Mouse (Mus musculus) limb, embryonic 11.5 days (tissue): Measurements from ENCODE around the gene Rnf6. TPM values are rescaled to one million over a fixed set of nuclear protein-coding genes. Genes with fewer than 3 reads are reported as not detected.
"Not testable (repeated sequence)": the region's sequence is repeated elsewhere in the genome, so short reads cannot be mapped to it uniquely, and the experiment has no call there.

Experiments
- ATAC-seq: fragments of 200-750 bp; cut with Nextera tagmentation; 2 replicates; pipeline ENCODE4 v1.8.0; 2017; ENCODE audit warnings: low read depth; ENCODE audit not compliant: insufficient number of reproducible peaks, low FRiP score, low TSS enrichment
- DNase-seq: peaks from one replicate; pipeline ENCODE4 v3.0.0-alpha.2; 2015; ENCODE audit warnings: low spot score
- H3K27ac ChIP-seq: fragments of 300-500 bp; sonication (generic); replicated peaks from 2 replicates; pipeline ENCODE4 v1.5.1; 2014; ENCODE audit warnings: low read depth, mild to moderate bottlenecking, low read length
- H3K27me3 ChIP-seq: fragments of 300-500 bp; sonication (generic); 2 replicates; pipeline ENCODE4 v1.6.1; 2014; ENCODE audit warnings: mild to moderate bottlenecking, low read length, mixed read lengths; ENCODE audit not compliant: control insufficient read depth, insufficient read depth
- H3K36me3 ChIP-seq: fragments of 300-500 bp; sonication (generic); 2 replicates; pipeline ENCODE4 v1.6.1; 2014; ENCODE audit warnings: mild to moderate bottlenecking, low read length, moderate library complexity, mixed read lengths; ENCODE audit not compliant: control insufficient read depth, insufficient read depth
- H3K4me1 ChIP-seq: fragments of 300-500 bp; sonication (generic); 2 replicates; pipeline ENCODE4 v1.6.1; 2014; ENCODE audit warnings: low read length, mixed read lengths; ENCODE audit not compliant: control insufficient read depth, insufficient read depth
- H3K4me2 ChIP-seq: fragments of 300-500 bp; sonication (generic); 2 replicates; pipeline ENCODE4 v1.6.1; 2014; ENCODE audit warnings: low read depth, mild to moderate bottlenecking, moderate library complexity; ENCODE audit not compliant: severe bottlenecking
- H3K4me3 ChIP-seq: fragments of 300-500 bp; sonication (generic); 2 replicates; pipeline ENCODE4 v1.5.1; 2014; ENCODE audit warnings: low read depth, low read length
- H3K9ac ChIP-seq: fragments of 300-500 bp; sonication (generic); 2 replicates; pipeline ENCODE4 v1.6.1; 2014; ENCODE audit warnings: mild to moderate bottlenecking, low read length
- H3K9me3 ChIP-seq: fragments of 300-500 bp; sonication (generic); 2 replicates; pipeline ENCODE4 v1.6.1; 2016; ENCODE audit warnings: low read length; ENCODE audit not compliant: control insufficient read depth
- WGBS: fragments of 180-500 bp; shearing (Covaris S2); extraction: QIAGEN DNeasy Blood & Tissue Kit; methylation state at CpG from one replicate; pipeline ENCODE4 v1.1.7; 2014; 5-methylcytosine and 5-hydroxymethylcytosine counted together
- polyA plus RNA-seq: library from polyadenylated mRNA; unstranded; fragments of >200 nt; fragmentation: Nextera tagmentation; extraction: Ambion mirVana; gene quantifications from 2 replicates; pipeline ENCODE4 v1.2.1, GENCODE M21; 2014

Gene Rnf6
- polyA plus RNA-seq, 1 experiment from 2014 or later: 26.2 TPM

DNA sequence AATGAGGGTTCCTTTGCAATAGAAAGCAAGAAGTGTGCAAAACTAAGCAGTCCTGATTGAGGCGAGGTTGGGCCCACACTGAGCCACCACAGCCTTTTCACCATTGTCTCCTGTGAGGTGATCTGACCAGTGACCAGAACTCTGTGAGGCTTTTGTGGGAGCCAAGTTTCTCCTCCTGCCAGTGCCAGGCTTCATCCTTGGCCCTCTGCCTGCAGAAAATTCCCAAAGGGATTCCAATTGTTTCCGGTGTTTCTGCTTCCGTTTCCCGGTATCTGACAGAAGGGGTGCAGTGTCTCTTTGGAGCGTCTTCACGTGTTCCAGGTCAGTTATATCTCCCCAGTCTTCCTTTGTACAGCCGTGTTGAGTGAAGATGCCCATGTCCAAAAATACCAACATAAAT lies 32.6 kb downstream of the Rnf6 start:
- no peaks in the 10 kb centered on the region for H3K27me3 ChIP-seq
- 89% methylated on average over 7 of the region's 7 CpGs for WGBS
- H3K27ac ChIP-seq: no peak overlapping the region
- no peak for DNase-seq
- no peak for ATAC-seq
- no peaks in the 10 kb centered on the region for H3K4me1 ChIP-seq
- H3K9me3 ChIP-seq: no peaks in the 10 kb centered on the region; the same call in 1 of the 2 replicates
- H3K36me3 ChIP-seq: no peaks in the 10 kb centered on the region
- H3K4me2 ChIP-seq: no peak overlapping the region
- no peak overlapping the region for H3K9ac ChIP-seq
- H3K4me3 ChIP-seq: no peak overlapping the region

DNA sequence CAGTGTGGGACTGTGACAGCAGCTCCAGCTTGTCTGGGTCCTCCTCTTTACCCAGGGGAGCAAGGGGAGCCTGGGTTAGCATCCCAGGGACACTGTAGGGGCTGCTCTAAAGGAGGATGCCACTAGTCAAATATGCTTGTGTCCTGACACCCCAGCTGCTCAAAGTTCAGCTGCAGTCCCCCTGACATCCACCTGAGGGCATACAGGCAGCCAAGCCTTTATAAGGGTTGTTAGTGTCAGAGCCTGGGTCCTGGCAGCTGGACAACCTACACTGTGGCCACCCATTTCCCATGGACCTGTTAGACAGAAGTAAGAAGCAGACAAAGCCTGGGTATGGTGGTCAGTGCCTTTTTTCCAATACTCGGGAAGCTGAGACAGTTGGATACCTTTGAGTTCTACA lies 33.2 kb downstream of the Rnf6 start:
- Histone ChIP-seq H3K36me3 (no peaks in the 10 kb centered on the region), H3K9me3 (no peaks in the 10 kb centered on the region; the same call in 1 of the 2 replicates), H3K9ac (no peak overlapping the region), H3K4me3 (no peak overlapping the region), H3K4me1 (no peaks in the 10 kb centered on the region), H3K4me2 (no peak overlapping the region), H3K27me3 (no peaks in the 10 kb centered on the region), H3K27ac (no peak overlapping the region)
- 90% methylated on average over 1 of the region's 1 CpGs for WGBS
- DNase-seq: no peak
- ATAC-seq: no peak

DNA sequence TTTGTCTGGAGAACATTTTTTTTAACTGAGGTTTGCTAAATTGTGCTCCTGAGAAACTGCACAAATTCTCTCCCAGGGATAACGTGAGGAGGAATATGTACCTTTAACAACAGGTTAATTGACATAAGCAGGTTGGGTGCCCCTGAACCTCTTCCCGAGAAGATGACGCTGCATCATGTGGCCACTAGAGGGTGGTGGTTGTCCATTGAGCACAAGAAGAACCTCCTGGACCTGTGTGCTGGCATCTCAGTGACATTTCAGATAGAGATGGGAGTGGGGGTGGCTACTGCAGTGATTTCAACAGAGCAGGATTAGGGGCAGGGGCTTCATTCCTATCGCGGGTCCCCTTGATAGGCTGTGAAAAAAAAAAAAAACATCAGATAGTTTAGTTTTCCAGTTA lies 33.9 kb downstream of the Rnf6 start:
- not testable (repeated sequence) for H3K4me2 ChIP-seq, H3K27ac ChIP-seq, H3K9ac ChIP-seq, H3K9me3 ChIP-seq, ATAC-seq, H3K27me3 ChIP-seq, H3K4me3 ChIP-seq, H3K36me3 ChIP-seq, H3K4me1 ChIP-seq
- WGBS: 40% methylated on average over 5 of the region's 5 CpGs
- peak; percentile 45 for DNase-seq

DNA sequence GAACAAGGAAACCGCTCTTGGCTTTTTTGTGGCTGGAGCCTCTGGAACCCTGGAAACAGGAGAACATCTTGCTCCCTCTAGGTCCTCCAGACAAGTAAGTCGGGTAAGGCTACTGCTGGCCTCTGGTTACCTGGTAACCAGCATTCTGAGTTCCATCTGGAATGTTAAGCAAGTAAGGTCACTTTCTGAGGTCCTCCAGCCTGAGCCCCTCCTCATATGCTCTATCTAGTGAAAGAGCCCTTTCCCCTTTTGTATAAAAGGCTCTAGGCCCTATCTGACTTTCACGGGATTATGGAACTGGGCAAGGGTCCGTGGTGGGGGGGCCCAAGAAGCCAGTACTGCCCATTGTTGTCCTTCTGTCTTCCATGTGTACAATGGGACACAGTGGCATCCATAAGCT lies 36.2 kb downstream of the Rnf6 start, which contains the start of gene 1700001J03Rik:
Gene 1700001J03Rik (minus strand): TSS at position 101 of the 400 bp plus-strand sequence.
- H3K9ac ChIP-seq, H3K9me3 ChIP-seq, ATAC-seq, H3K4me2 ChIP-seq, DNase-seq, H3K27ac ChIP-seq, H3K27me3 ChIP-seq, H3K36me3 ChIP-seq, H3K4me3 ChIP-seq, H3K4me1 ChIP-seq: not testable (repeated sequence)
- 82% methylated on average over 4 of the region's 4 CpGs for WGBS

DNA sequence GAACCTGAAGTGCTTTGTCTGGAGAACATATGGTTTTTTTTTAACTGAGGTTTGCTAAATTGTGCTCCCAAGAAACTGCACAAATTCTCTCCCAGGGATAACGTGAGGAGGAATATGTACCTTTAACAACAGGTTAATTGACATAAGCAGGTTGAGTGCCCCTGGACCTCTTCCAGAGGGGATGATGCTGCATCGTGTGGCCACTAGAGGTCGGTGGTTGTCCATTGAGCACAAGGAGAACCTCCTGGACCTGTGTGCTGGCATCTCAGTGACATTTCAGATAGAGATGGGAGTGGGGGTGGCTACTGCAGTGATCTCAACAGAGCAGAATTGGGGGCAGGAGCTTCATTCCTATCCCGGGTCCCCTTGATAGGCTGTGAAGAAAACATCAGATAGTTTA lies 48.6 kb downstream of the Rnf6 start:
- ATAC-seq, H3K27ac ChIP-seq, H3K9me3 ChIP-seq, H3K36me3 ChIP-seq, H3K4me3 ChIP-seq, H3K9ac ChIP-seq, DNase-seq, H3K27me3 ChIP-seq, H3K4me2 ChIP-seq, H3K4me1 ChIP-seq: not testable (repeated sequence)
- 61% methylated on average over 4 of the region's 4 CpGs for WGBS

DNA sequence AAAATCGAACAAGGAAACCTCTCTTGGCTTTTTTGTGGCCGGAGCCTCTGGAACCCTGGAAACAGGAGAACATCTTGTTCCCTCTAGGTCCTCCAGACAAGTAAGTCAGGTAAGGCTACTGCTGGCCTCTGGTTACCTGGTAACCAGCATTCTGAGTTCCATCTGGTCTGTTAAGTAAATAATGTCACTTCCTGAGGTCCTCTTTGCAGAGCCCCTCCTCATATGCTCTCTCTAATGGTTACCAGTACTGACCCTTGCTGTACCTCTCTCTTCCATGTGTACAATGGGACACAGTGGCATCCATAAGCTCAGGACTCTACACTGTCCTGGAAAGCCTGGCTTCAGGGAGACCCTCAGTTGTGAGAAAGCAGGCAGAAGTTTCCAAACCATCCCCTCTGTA lies 50.7 kb downstream of the Rnf6 start, which contains the start of gene Gm6309:
Gene Gm6309 (minus strand): TSS at position 101 of the 400 bp plus-strand sequence.
- DNase-seq, H3K9ac ChIP-seq, H3K4me2 ChIP-seq, H3K4me1 ChIP-seq, H3K4me3 ChIP-seq, H3K27me3 ChIP-seq, ATAC-seq, H3K27ac ChIP-seq, H3K9me3 ChIP-seq, H3K36me3 ChIP-seq: not testable (repeated sequence)
- WGBS: 85% methylated on average over 2 of the region's 2 CpGs

DNA sequence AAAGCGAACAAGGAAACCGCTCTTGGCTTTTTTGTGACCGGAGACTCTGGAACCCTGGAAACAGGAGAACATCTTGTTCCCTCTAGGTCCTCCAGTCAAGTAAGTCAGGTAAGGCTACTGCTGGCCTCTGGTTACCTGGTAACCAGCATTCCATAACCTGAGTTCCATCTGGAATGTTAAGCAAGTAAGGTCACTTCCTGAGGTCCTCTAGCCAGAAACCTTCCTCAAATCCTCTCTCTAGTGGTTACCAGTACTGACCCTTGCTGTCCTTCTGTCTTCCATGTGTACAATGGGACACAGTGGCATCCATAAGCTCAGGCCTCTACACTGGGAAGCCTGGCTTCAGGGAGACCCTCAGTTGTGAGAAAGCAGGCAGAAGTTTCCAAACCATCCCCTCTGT lies 60.9 kb downstream of the Rnf6 start, which contains the start of gene Gm5565:
Gene Gm5565 (minus strand): TSS at position 101 of the 400 bp plus-strand sequence.
- DNase-seq, ATAC-seq, H3K9me3 ChIP-seq, H3K4me3 ChIP-seq, H3K4me2 ChIP-seq, H3K9ac ChIP-seq, H3K27ac ChIP-seq, H3K27me3 ChIP-seq, H3K4me1 ChIP-seq, H3K36me3 ChIP-seq: not testable (repeated sequence)
- WGBS: 94% methylated on average over 3 of the region's 3 CpGs

Other genes with a start within 250 kb of the Rnf6 start
- not detected in 2 replicates for gene Cyp3a25, start 211.9 kb downstream of the Rnf6 start, polyA plus RNA-seq
- gene Cyp3a59, start 142.3 kb downstream of the Rnf6 start, polyA plus RNA-seq: not detected in 2 replicates
- gene Gm5565, start 61.0 kb downstream of the Rnf6 start, polyA plus RNA-seq: not detected in 2 replicates
- not detected in 2 replicates for gene Gm6309, start 50.8 kb downstream of the Rnf6 start, polyA plus RNA-seq
- not detected in 2 replicates for gene 1700001J03Rik, start 36.3 kb downstream of the Rnf6 start, polyA plus RNA-seq
- 32.8 and 36.1 TPM in 2 replicates for gene Cdk8, start 9.7 kb upstream of the Rnf6 start, polyA plus RNA-seq
- 2.7 and 2.9 TPM in 2 replicates for gene Wasf3, start 163.4 kb upstream of the Rnf6 start, polyA plus RNA-seq